ENCODE assay signal across 11 mouse cellular contexts in genomic region chr4:44711136-44711900, GRCm38 (mm10). TPM values are rescaled to one million over a fixed set of nuclear protein-coding genes. Genes with fewer than 3 reads are reported as not detected.
A peak's percentile ranks its signal among the peaks of the same experiment; 100 is the strongest.
DNase-seq lines count a peak whose midpoint lies in the region; ATAC-seq and TF ChIP-seq lines count a peak whose summit lies in the region.
"Had no signal": no experiment of that assay in that cellular context is flagged by ENCODE, and none has a peak within 500 bp of the region (broad histone marks: within the 10 kb centered on the region; RNA-seq: fewer than 3 reads in every experiment).

No protein-coding gene starts in this region.

- no peak overlapping the region for H3K9ac ChIP-seq in neural tube, embryonic 15.5 days (replicated peaks)
- H3K9ac ChIP-seq in hindbrain, postnatal 0 days (replicated peaks; ENCODE audit: low read length), result no peak overlapping the region
- H3K9ac ChIP-seq: liver, embryonic 13.5 days had no signal

- no peak for TF ChIP-seq POLR2A in small intestine, adult 2 months (IDR thresholded peaks at IDR 0.05; ENCODE audit: low read depth, low read length)

- no peak overlapping the region for H3K27ac ChIP-seq in heart, embryonic 10.5 days
- H3K27ac ChIP-seq in neural tube, embryonic 15.5 days (replicated peaks), result no peak overlapping the region
- H3K27ac ChIP-seq in hindbrain, postnatal 0 days, result no peak overlapping the region
- H3K27ac ChIP-seq in small intestine, adult 2 months (ENCODE audit: insufficient read depth, low read depth, low read length), result no peak overlapping the region
- H3K27ac ChIP-seq: heart, adult 2 months; liver, embryonic 13.5 days had no signal

- WGBS in heart, embryonic 10.5 days, result 2% methylated on average over 25 of the region's 25 CpGs
- WGBS in neural tube, embryonic 15.5 days, result 1% methylated on average over 25 of the region's 25 CpGs
- WGBS in hindbrain, postnatal 0 days, result 5% methylated on average over 25 of the region's 25 CpGs
- 6% methylated on average over 25 of the region's 25 CpGs for WGBS in small intestine, adult 2 months

- no peaks in the 10 kb centered on the region for H3K9me3 ChIP-seq in heart, embryonic 10.5 days
- no peaks in the 10 kb centered on the region for H3K9me3 ChIP-seq in neural tube, embryonic 15.5 days (replicated peaks)
- H3K9me3 ChIP-seq in hindbrain, postnatal 0 days (ENCODE audit: low read length), result no peaks in the 10 kb centered on the region
- H3K9me3 ChIP-seq: liver, embryonic 13.5 days had no signal

- H3K27me3 ChIP-seq in heart, embryonic 10.5 days (ENCODE audit: insufficient read depth, poor library complexity, severe bottlenecking), result peaks cover 98% of the 10 kb centered on the region
- H3K27me3 ChIP-seq in neural tube, embryonic 15.5 days (replicated peaks), result peaks cover 90% of the 10 kb centered on the region
- peaks cover 64% of the 10 kb centered on the region for H3K27me3 ChIP-seq in hindbrain, postnatal 0 days (ENCODE audit: insufficient read depth, low read length)
- peaks cover 48% of the 10 kb centered on the region for H3K27me3 ChIP-seq in small intestine, adult 2 months (ENCODE audit: control insufficient read depth, insufficient read depth, low read length)

- no peaks in the 10 kb centered on the region for H3K36me3 ChIP-seq in heart, embryonic 10.5 days
- no peaks in the 10 kb centered on the region for H3K36me3 ChIP-seq in neural tube, embryonic 15.5 days
- no peaks in the 10 kb centered on the region for H3K36me3 ChIP-seq in hindbrain, postnatal 0 days (ENCODE audit: insufficient read depth, low read length)
- H3K36me3 ChIP-seq in small intestine, adult 2 months (ENCODE audit: control insufficient read depth, insufficient read depth, low read length), result no peaks in the 10 kb centered on the region
- H3K36me3 ChIP-seq: liver, embryonic 13.5 days had no signal

- DNase-seq in heart, embryonic 10.5 days (ENCODE audit: low spot score), result no peak
- DNase-seq in heart, adult 9 months (ENCODE audit: low spot score in 2 of 2), result no peak
- DNase-seq in neural tube, embryonic 10.5 days (ENCODE audit: extremely low spot score, low spot score), result peak; percentile 65
- no peak for DNase-seq in hindbrain, postnatal 0 days (ENCODE audit: low spot score)
- DNase-seq in frontal cortex, postnatal 14 days (ENCODE audit: low spot score in 2 of 2), result no peak
- DNase-seq in frontal cortex, postnatal 36 days (ENCODE audit: low spot score in 2 of 2), result no peak
- DNase-seq: liver, embryonic 13.5 days; right cerebral cortex, adult 18-20 months had no signal

- TF ChIP-seq CTCF in hindbrain, postnatal 0 days (IDR thresholded peaks at IDR 0.05; ENCODE audit: low read depth), result no peak
- no peak for TF ChIP-seq CTCF in small intestine, adult 2 months (IDR thresholded peaks at IDR 0.05; ENCODE audit: extremely low read depth, insufficient read length, insufficient replicate concordance, low read depth, low read length)

- ATAC-seq in neural tube, embryonic 15.5 days (ENCODE audit: low FRiP score), result no peak
- no peak for ATAC-seq in hindbrain, postnatal 0 days

- H3K4me3 ChIP-seq in heart, embryonic 10.5 days, result peak overlapping the region; percentile 45; the same call in 1 of the 2 replicates
- H3K4me3 ChIP-seq in neural tube, embryonic 15.5 days (replicated peaks), result no peak overlapping the region
- H3K4me3 ChIP-seq in hindbrain, postnatal 0 days (ENCODE audit: low read length), result no peak overlapping the region
- peak overlapping the region; percentile 35; the same call in 1 of the 2 replicates for H3K4me3 ChIP-seq in small intestine, adult 2 months (ENCODE audit: low read depth, low read length)

- H3K4me2 ChIP-seq in neural tube, embryonic 15.5 days, result no peak overlapping the region
- H3K4me2 ChIP-seq in hindbrain, postnatal 0 days (ENCODE audit: low read depth, low read length), result peak overlapping the region; percentile 34; the same call in 1 of the 2 replicates
- H3K4me2 ChIP-seq: liver, embryonic 13.5 days had no signal

- H3K4me1 ChIP-seq in heart, embryonic 10.5 days, result peaks cover 20% of the 10 kb centered on the region
- peaks cover 15% of the 10 kb centered on the region for H3K4me1 ChIP-seq in neural tube, embryonic 15.5 days
- H3K4me1 ChIP-seq in hindbrain, postnatal 0 days (ENCODE audit: insufficient read depth, low read length), result no peaks in the 10 kb centered on the region
- H3K4me1 ChIP-seq in small intestine, adult 2 months (ENCODE audit: control insufficient read depth, insufficient read depth, insufficient read length, low read length), result no peaks in the 10 kb centered on the region; the same call in 1 of the 2 replicates

RNA-seq across cellular contexts. Expression of gene Pax5, which starts 1.0 kb away (rescaled TPM):
- polyA plus RNA-seq in heart, embryonic 10.5 days (2016; fragmentation: Nextera tagmentation; extraction: Ambion mirVana), result 0.03 TPM in 1 of 2 replicates, not detected in the other
- polyA plus RNA-seq in neural tube, embryonic 15.5 days (2015; fragmentation: Nextera tagmentation; extraction: Ambion mirVana), result 0.86 and 1.2 TPM in 2 replicates
- total RNA-seq in hindbrain, postnatal 0 days (2014; rRNA removed), result 10.0 and 14.4 TPM in 2 replicates
- polyA plus RNA-seq in hindbrain, postnatal 0 days (2015; fragmentation: Nextera tagmentation; extraction: Ambion mirVana), result 0.61 and 0.81 TPM in 2 replicates
- polyA plus RNA-seq in small intestine, adult 2 months (2012; rRNA removed), result 1.2 and 6.3 TPM in 2 replicates

RNA-seq across cellular contexts. Expression of gene Zcchc7, which starts 44.4 kb away (rescaled TPM):
- 22.9 and 23.7 TPM in 2 replicates for polyA plus RNA-seq in heart, embryonic 10.5 days (2016; fragmentation: Nextera tagmentation; extraction: Ambion mirVana)
- polyA plus RNA-seq in neural tube, embryonic 15.5 days (2015; fragmentation: Nextera tagmentation; extraction: Ambion mirVana), result 37.9 and 39.4 TPM in 2 replicates
- 15.6 and 18.9 TPM in 2 replicates for total RNA-seq in hindbrain, postnatal 0 days (2014; rRNA removed)
- polyA plus RNA-seq in hindbrain, postnatal 0 days (2015; fragmentation: Nextera tagmentation; extraction: Ambion mirVana), result 31.6 and 36.1 TPM in 2 replicates
- 2.2 and 3.5 TPM in 2 replicates for polyA plus RNA-seq in small intestine, adult 2 months (2012; rRNA removed)

Comparison
In these comparisons a context has a peak if more than half of its experiments do, and no peak if none do; other contexts are left out.
1. H3K4me3 ChIP-seq: peak in heart, embryonic 10.5 days (single experiment) and small intestine, adult 2 months (single experiment); none in neural tube, embryonic 15.5 days (single experiment) and hindbrain, postnatal 0 days (single experiment).